Mouse (Mus musculus) adrenal gland, adult 8-10 months (tissue): Measurements from ENCODE around the gene Yy2. TPM values are rescaled to one million over a fixed set of nuclear protein-coding genes. Genes with fewer than 3 reads are reported as not detected.

Experiments used
- DNase-seq: peaks from one replicate; pipeline ENCODE4 v3.0.0; 2022
- total RNA-seq, 4 experiments: library from RNA; stranded (reverse); gene quantifications; 2 replicates each; pipeline ENCODE4 v1.2.4; 2022

Gene Yy2
- total RNA-seq: 1 to 10 TPM in 1 of 4 experiments, under 1 TPM in 1, not detected in 2; 0.14 to 1.0 TPM

DNA sequence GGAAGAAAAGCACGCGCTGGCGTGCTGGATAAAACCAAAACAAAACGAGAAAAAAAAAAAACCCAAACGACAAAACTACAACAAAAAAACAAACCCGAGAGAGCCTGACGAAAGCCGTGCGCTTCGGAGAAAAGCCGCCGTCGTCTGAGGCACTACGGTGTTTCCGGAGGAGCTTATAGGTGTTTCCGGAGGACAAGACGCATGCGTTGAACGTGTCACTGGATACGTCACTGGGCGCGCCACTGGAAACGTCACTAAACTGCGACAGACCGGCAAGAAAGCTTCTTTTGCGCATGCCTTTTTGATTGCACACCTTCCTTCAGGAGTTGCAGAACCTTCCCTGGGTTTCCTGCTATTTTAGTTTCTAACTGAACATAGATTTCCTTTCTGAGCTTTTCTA, at the start of gene Yy2:
Gene Yy2, minus strand, starts transcription at position 146 of the 400 bp plus-strand sequence.
- DNase-seq: no peak

DNA sequence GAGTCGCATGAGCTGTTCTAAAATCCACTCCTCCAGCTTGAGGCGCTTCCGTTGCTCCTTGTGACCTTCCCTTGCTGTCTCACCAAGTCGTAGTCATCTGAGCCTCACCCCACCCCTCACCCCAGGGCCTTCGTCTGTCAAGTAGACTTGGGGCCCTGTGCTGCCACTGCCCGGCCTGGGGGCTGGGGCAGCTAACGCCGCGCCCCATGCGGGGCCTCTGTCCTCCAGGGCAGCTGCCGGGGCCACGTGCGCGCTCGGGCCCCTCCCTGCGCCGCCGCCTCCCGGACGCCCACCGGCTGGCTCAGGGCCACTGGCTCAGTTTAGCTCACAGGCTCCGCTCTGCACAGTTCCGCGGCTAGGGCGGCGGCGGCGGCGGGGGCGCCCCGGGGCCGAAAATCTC, 44.1 kb upstream of the Yy2 start:
- DNase-seq: no peak

DNA sequence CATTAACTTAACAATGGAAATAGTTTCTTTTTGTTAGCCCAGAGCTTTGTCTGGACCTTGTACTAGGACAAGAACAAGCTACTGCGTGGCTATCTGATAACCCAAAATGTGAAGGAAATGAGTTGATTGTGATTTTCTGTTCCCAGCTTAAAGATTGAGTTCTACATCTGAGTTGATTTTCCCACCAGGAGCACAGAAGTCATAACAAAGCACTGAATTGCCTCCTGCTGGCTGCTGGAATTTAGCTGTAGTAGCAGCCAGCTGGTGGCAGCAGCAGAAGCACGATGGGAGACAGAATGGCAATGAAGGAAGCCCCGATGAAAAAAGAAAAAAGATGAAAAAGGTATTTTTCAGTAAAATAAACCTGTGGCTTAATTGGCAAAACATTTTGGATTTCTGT, 32.7 kb upstream of the Yy2 start:
- no peak for DNase-seq

DNA sequence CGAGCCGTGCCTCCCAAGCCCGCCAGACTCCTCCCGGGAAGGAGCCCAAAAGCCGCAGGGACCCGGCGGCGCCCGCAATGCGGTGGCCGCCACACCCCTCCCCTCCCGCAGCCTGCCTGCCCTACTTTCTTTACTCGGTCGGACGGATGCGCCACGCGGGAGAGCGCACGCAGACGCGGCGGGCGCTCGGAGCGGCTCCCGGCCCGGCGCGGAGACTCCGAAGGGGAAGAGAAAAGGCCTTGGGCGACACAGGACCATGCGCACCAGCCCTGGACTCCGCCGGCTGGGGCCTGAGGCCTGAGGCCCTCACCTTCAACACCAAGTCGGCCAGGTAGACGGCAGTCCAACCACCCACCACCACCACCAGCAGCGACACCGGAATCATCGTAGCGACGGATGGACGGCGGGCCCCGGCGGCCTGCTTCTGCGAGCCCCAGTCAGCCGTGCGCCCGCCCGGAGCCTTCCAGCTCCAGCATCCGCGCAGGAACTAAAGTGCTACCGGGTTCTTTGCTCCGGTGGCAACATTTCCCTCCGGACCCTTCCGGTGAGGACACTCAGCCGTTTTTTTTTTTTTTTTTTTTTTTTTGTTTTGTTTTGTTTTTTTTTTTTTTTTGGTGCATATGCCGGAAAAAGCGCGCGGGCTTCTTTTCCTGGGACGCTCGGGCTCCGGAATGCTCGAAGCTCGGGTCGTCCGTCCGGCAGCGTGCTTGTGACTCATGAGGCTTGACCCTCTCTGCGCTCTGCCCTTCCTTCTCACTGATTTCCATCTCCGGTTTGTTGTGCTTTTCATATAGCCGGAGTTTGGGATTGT, 29.6 kb upstream of the Yy2 start, which contains the start of gene Mbtps2:
Gene Mbtps2, minus strand, starts transcription at position 530 of the 811 bp plus-strand sequence.
- DNase-seq: peak; percentile 51

DNA sequence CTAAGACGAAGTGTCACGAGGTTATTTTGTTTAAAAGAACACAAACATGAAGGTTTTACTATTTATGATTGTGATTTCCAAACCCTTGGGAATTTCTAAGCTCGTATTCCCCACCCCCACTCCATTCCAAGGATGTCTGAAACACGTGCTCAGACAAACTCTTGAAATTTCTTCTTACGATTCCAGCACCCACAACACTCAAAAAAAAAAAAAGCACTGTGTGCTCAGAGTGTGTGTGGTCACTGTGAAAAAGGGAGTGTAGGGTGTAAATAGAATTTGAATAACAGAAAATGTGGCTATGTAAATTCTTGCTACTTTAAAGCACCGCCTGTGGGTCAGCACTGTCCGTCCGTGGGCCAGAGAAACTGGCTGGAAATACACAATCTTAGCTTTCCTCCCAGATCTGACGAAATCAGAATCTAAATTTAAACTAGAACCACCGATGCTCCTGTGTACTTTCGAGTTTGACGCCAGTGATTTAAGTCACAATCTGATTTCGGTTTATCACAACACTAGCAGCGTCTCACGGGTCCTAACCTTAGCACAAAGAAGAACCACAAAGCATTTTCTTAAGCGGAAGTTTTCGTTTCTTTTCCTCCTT, 28.9 kb upstream of the Yy2 start:
- no peak for DNase-seq

DNA sequence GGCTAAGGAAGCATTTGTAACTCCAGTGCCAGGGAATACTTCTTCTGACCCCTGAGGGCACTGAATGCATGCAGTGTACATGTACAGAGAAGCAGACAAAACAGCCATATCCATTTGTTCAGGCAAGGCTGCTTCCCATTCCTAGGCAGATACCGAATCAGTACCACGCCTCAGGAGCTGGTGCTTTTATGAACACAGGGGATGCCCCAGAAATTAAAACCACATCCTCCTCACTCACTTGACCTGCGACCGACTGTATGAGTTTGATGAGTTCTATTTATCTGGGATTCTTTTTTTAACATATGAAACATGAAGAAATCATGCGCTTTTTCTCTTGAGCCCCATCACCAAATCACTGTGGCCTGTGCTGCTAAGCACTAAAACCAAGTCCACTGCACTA, 28.0 kb upstream of the Yy2 start:
- DNase-seq: no peak

DNA sequence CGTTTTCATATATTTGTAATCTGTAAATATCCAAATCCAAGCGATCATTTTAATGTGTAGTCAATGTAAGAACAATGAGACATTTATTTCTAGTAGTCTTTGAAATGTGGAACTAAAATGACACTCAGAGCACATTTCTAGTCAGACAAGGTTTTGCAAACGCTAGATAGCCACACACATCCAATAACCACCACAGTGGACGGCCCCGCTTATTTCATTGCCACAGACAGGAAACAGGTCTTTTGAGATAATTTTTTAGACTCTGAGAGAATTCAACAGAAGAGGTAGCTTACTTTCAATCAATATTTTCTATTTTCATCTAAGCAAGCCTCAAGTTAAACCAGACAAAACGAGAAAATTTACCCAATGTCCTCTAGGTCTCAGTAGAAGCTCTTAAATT, 27.1 kb upstream of the Yy2 start:
- DNase-seq: no peak

DNA sequence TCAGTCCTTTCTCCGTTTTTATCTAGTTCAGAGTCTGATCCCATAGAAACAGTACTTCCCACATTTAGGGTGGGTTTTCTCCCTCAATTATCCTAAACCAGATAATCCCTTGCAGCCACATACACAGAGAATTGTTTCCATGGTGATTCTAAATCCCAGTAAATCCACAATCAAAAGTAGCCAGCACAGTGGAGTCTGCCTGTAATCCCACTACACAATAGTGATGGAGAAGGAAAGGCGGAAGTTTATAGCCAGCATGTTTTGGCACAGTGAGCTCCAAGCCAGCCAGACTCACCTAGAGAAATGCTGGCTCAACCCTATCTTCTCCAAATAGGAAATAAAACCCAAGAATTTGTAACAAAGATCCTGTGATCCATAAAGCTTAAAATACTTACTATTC, 25.8 kb upstream of the Yy2 start:
- no peak for DNase-seq

DNA sequence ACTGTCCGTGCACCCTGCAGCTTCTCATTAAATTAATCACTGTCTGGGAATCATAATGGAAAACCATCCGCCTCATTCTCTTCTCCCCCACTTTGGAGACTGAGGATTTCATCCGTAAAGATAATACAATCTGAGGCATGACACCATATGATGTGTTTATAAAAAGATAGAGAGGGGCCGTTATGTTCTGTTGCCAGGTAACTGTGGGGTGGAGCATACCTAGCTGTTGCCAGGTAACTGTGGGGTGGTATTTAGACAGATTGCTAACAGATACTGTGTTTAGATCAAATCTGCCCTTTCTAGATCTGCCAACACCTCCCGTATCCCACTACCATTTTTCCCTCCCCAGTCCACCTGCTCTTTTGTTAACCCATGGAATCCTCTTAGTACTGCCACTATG, 18.2 kb upstream of the Yy2 start:
- DNase-seq: no peak

DNA sequence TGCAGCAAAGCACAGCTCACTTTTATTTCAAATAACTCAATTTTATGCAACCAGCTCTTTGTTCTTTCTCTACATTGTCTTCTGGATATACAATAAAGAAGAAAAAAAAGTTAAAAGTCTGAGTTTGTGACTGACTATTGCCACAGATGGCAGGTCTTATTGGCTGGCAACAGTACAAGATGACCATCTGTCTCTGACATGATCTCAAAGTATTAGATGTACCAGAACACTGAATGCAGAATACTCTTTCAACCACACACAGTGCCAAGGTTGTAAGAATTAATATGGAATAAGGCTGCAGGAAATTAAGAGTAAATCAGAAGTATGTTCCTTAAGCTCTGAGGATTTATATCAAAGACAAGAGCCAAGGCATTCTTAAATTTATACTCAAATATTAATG, 17.6 kb upstream of the Yy2 start:
- no peak for DNase-seq

DNA sequence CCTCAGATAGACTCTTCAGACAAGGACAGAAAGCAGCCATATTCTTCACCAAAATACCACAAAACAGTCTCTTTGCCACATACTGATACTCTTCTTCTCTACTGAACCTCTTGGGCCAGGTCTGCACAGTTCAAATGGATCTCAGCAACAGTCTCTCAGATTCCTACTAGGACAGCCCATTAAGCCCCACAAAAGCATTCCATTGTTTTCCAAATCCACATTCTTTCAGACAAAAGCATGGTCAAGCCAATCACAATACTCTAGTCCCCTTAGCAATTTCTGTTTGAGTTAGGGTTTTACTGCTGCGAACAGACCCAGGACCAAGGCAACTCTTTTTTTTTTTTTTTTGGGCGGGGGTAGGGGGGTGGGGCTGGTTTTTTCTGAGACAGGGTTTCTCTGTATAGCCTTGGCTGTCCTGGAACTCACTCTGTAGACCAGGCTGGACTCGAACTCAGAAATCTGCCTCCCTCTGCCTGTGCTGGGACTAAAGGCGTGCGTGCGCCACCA, 10.4 kb upstream of the Yy2 start:
- no peak for DNase-seq

DNA sequence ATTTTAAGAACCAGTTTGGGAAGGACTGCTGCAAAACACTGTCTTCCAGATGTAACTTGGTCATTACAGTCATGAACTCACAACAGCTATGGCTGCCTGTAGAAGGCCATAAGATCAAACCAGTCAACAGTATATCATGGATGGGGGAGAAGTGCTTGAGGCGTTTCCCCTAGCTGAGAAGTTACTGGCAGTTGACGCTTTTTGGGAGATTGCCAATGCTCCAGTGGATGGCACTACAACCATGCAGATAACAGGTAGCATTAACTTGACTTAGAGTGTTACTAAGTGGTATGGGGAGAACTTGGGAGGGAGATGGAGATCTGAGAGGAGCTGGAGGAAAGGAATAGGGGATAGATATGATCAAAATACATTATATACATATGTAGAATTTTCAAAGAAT, 5.9 kb upstream of the Yy2 start:
- DNase-seq: no peak

DNA sequence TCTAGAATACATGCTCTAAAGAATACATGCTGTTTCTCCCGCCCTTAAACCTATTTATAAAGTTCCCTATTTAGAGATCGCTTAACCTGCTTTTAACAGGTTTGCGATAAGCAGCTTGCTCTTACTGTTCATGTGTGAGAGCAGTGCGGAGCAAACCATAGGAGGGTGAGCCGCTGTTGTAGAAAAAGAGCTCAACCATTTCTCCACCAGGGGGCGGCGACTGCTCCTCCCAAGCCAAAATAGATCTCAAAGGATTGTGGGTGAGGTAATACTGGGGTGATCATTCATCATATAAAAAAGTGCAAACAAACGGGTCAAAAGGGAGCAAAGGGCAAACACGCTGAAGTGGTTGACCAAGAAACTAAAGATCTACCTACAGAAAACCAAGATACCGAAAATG, 5.0 kb downstream of the Yy2 start:
- no peak for DNase-seq

DNA sequence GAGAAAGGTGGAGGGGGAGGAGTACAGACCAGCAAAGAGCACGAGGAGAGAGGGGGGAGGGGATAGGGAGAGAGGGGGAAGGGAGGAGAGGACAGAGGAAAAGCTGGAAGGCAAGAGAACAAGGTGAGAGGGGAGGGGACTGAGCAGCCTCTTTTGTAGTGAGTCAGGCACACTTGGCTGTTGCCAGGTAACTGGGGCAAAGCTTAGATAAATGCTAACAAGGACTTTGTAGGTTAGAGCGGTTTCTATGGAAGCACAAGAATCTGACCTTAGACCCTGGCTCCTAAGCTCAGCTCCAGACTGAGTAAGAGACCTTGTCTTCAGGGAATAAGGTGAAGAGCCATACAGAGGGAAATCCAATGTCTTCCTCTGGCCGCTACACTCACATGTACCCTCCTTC, 21.7 kb downstream of the Yy2 start:
- no peak for DNase-seq

Other genes with a start within 250 kb of the Yy2 start
- under 1 TPM; 0.22 to 0.49 (median 0.43) TPM for gene Phex, start 153.7 kb downstream of the Yy2 start, total RNA-seq
- 10 to 100 TPM; 10.1 to 15.3 (median 13.4) TPM for gene Sms, start 76.7 kb downstream of the Yy2 start, total RNA-seq
- gene Mbtps2, start 29.7 kb upstream of the Yy2 start, total RNA-seq: 10 to 100 TPM; 24.1 to 27.7 (median 26.0) TPM
- gene Smpx, start 129.9 kb upstream of the Yy2 start, total RNA-seq: 10 to 100 TPM; 22.5 to 44.3 (median 31.5) TPM
- gene Klhl34, start 249.4 kb upstream of the Yy2 start, total RNA-seq: under 1 TPM in 1 of 4 experiments, not detected in 3; 0.13 TPM